Mouse (Mus musculus): Measurements from ENCODE around the gene Phgr1. TPM values are rescaled to one million over a fixed set of nuclear protein-coding genes. Genes with fewer than 3 reads are reported as not detected.

Phgr1 gene
- total and polyA plus RNA-seq, 2 experiments from 2014 or later = not detected

DNA sequence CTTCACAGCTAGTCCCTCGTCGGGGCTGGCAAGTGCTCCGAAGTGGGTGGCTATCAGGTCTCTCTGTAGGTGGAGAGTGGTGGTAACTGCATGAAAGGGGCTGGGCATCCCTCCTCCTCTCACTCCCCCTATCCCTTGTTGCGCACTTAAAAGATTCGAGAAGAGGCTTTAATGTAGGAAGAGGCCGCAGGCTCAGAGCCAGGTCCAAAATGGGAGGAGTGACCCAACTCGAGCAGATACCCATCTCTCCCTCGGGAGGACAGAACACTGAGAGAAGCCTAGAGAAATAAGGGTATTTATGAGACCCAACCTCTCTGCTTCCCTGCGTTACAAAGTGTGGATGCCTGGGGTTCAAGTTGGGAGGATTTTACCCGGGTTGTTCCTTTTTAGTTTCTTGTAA, 6.5 kb downstream of the Phgr1 start:
- Histone ChIP-seq H3K9ac (replicated peaks; ENCODE audit: low read length, poor library complexity, severe bottlenecking) (0 out of 2 replicates have a peak overlapping the region, but pooled peaks have one; percentile 29), H3K4me3 (ENCODE audit: low read depth, low read length) (peak overlapping the region; percentile 57), H3K27ac (ENCODE audit: low read depth, low read length) (peak overlapping the region; percentile 95), H3K27me3 (ENCODE audit: insufficient read depth, low read length) (no peaks in the 10 kb centered on the region), H3K36me3 (ENCODE audit: insufficient read depth, low read length) (no peaks in the 10 kb centered on the region), H3K4me1 (ENCODE audit: insufficient read depth, low read length) (0 out of 2 replicates have a peak, but pooled peaks cover 5% of the 10 kb centered on the region), H3K4me2 (ENCODE audit: low read depth, low read length, poor library complexity, severe bottlenecking) (peak overlapping the region; percentile 61), H3K9me3 (ENCODE audit: low read length) (no peaks in the 10 kb centered on the region)
- WGBS = 10% methylated on average over 10 of the region's 10 CpGs
- no peak for TF ChIP-seq CTCF (IDR thresholded peaks at IDR 0.05)
- no peak for DNase-seq (ENCODE audit: low spot score)
- ATAC-seq (ENCODE audit: low FRiP score) = peak; percentile 22; the same call in 1 of the 2 replicates

DNA sequence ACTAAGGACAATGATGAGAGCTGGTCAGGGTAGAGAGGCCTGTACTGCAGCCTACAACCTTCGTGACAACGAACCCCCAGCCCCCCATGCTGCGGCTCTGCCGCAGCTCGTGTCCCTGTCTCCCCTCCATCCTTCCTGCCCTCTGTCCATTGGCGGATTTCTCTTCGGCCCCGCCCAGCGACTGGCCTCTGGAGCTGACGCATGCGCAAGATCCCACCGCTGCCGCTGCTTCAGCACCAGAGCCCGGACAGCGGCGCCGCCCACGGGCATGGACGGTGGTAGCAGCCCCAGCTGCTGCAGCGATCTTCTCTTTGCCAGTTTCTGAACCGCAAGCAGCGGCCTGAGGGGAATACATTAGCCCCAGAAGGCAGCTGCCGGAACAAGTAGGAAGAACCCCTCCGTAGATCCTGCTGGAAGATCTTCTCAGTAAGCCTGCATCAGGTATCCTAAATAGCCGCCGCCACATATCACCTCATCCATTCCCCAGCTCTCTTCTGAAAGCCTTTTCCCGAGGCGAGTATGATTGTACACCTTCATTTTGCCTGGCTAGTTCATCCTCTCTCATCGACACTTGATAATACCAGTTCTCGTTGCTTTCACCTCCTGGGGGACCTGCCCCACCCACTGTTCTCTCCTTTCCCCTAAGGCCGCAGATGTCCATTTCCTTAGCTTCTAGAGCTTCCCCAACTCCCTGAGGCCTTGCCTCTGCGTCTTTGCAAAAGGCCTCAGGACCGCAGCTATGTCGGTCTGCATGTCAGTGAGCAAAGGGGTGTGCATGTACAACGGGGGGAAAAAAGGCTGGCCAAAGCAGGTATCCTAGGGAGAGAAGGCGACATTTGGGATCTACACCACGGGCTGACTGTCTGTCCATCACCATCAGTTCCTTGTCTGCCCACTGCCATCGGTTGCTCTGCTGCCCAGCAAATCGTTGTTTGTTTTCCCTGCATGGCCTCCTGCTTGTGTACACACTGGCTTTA, 7.2 kb downstream of the Phgr1 start, which contains the start of gene Disp2:
Gene Disp2, plus strand, starts transcription at position 216 of the 977 bp plus-strand sequence.
- peak within 1 kb of the TSS; percentile 84 for H3K9ac ChIP-seq (replicated peaks; ENCODE audit: low read length, poor library complexity, severe bottlenecking)
- TF ChIP-seq CTCF (IDR thresholded peaks at IDR 0.05) = peak; percentile 61
- H3K36me3 ChIP-seq (ENCODE audit: insufficient read depth, low read length) = no peaks in the 10 kb centered on the region
- H3K4me1 ChIP-seq (ENCODE audit: insufficient read depth, low read length) = 0 out of 2 replicates have a peak, but pooled peaks cover 5% of the 10 kb centered on the region
- peak within 1 kb of the TSS; percentile 61 for H3K4me2 ChIP-seq (ENCODE audit: low read depth, low read length, poor library complexity, severe bottlenecking)
- H3K27me3 ChIP-seq (ENCODE audit: insufficient read depth, low read length) = no peaks in the 10 kb centered on the region
- peak within 1 kb of the TSS; percentile 57 for H3K4me3 ChIP-seq (ENCODE audit: low read depth, low read length)
- DNase-seq (ENCODE audit: low spot score) (peak; percentile 97), ATAC-seq (ENCODE audit: low FRiP score) (peak; percentile 92)
- peak within 1 kb of the TSS; percentile 95 for H3K27ac ChIP-seq (ENCODE audit: low read depth, low read length)
- no peaks in the 10 kb centered on the region for H3K9me3 ChIP-seq (ENCODE audit: low read length)
- WGBS = 7% methylated on average over 39 of the region's 39 CpGs

DNA sequence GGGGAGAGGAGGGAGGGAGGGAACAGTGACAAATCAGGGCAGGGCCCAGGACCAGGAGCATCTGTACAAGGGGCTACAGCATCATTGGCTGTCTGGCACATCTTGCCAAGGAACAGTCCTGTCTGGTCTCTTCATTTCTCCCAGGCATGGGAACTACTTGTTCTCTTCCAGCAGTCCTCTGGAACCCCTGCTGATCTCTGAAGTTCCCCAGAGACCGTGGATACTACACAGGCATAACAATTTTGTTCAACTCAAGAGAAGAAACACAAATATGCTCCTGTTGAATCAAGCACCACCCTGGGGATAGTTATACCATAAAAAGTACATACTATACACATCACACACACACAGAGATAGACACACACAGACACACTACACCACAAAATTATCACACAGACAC, 8.5 kb downstream of the Phgr1 start:
- H3K9ac ChIP-seq (replicated peaks; ENCODE audit: low read length, poor library complexity, severe bottlenecking) = no peak overlapping the region
- H3K4me1 ChIP-seq (ENCODE audit: insufficient read depth, low read length) = 0 out of 2 replicates have a peak, but pooled peaks cover 5% of the 10 kb centered on the region
- WGBS = 39% methylated on average over 1 of the region's 1 CpGs
- TF ChIP-seq CTCF (IDR thresholded peaks at IDR 0.05) = no peak
- no peaks in the 10 kb centered on the region for H3K27me3 ChIP-seq (ENCODE audit: insufficient read depth, low read length)
- H3K4me2 ChIP-seq (ENCODE audit: low read depth, low read length, poor library complexity, severe bottlenecking) = peak overlapping the region; percentile 61
- H3K4me3 ChIP-seq (ENCODE audit: low read depth, low read length) = peak overlapping the region; percentile 57; the same call in 1 of the 2 replicates
- ATAC-seq (ENCODE audit: low FRiP score) = no peak
- no peak for DNase-seq (ENCODE audit: low spot score)
- no peaks in the 10 kb centered on the region for H3K9me3 ChIP-seq (ENCODE audit: low read length)
- peaks cover 3% of the 10 kb centered on the region; the same call in 1 of the 2 replicates for H3K36me3 ChIP-seq (ENCODE audit: insufficient read depth, low read length)
- peak overlapping the region; percentile 95; the same call in 1 of the 2 replicates for H3K27ac ChIP-seq (ENCODE audit: low read depth, low read length)

DNA sequence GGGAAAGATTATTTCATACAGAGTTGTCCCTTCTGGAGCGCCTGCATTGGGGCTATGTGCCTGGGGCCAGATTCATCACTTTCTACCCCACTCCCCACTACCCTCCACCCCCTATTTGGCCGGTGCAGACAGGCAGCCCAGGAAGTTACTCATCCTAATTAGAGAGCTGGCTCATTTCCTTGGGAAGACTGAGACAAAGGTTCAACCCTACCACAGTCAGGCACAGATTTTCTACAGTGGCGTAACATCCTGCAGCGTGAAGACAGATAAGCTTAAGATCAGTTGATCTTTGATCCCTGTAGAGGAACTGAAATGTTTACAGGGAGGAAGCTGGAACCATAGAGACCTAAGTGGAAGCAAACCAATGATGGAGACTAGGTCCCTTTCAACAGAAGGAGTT, 9.7 kb downstream of the Phgr1 start:
- Histone ChIP-seq H3K27me3 (ENCODE audit: insufficient read depth, low read length) (no peaks in the 10 kb centered on the region), H3K4me1 (ENCODE audit: insufficient read depth, low read length) (0 out of 2 replicates have a peak, but pooled peaks cover 5% of the 10 kb centered on the region), H3K27ac (ENCODE audit: low read depth, low read length) (no peak overlapping the region), H3K4me2 (ENCODE audit: low read depth, low read length, poor library complexity, severe bottlenecking) (no peak overlapping the region), H3K4me3 (ENCODE audit: low read depth, low read length) (no peak overlapping the region), H3K9ac (replicated peaks; ENCODE audit: low read length, poor library complexity, severe bottlenecking) (no peak overlapping the region), H3K36me3 (ENCODE audit: insufficient read depth, low read length) (peaks cover 13% of the 10 kb centered on the region), H3K9me3 (ENCODE audit: low read length) (no peaks in the 10 kb centered on the region)
- no peak for TF ChIP-seq CTCF (IDR thresholded peaks at IDR 0.05)
- ATAC-seq (ENCODE audit: low FRiP score) (no peak), DNase-seq (ENCODE audit: low spot score) (no peak)
- WGBS = 70% methylated on average over 4 of the region's 4 CpGs

DNA sequence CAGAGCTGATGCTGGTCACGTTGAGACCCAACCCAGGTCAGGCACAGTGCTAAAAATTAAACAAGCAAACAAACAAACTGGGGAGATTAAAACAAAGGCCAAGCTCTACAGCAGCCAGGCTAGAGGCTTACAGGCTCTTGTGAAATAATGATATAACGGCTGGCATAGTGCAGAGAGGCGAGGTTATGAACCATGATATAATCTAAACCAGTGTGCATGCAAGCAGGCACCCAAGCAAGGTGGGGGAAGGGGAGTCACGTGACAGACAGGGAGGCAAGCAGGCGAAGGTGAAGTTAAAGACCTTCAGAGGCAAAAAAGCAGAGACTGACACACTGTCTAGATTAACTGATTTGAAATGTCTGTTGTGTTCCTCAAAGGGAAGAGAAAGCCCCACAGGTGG, 10.5 kb downstream of the Phgr1 start:
- no peak for ATAC-seq (ENCODE audit: low FRiP score)

DNA sequence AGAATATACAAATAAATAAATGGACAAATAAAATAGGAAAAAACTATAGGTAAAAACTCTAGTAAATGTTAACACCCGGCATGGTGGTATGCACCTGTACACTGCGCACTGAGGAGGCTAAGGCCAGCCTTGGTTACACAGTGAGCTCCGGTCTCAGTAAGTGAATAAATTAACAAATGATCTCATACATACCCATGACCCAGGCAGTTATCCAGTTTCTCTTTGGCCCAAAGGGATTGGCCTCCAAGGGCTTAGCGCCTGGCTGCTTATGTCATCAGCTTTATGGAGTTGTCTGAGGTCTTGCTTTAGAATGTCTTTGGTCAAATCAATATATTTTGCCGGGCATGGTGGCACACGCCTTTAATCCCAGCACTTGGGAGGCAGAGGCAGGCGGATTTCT, 11.1 kb downstream of the Phgr1 start:
- H3K27ac ChIP-seq (ENCODE audit: low read depth, low read length) = no peak overlapping the region
- DNase-seq (ENCODE audit: low spot score) (no peak), ATAC-seq (ENCODE audit: low FRiP score) (no peak)
- H3K9me3 ChIP-seq (ENCODE audit: low read length) = no peaks in the 10 kb centered on the region
- WGBS = 87% methylated on average over 7 of the region's 7 CpGs
- TF ChIP-seq CTCF (IDR thresholded peaks at IDR 0.05) = no peak
- no peaks in the 10 kb centered on the region for H3K27me3 ChIP-seq (ENCODE audit: insufficient read depth, low read length)
- H3K4me3 ChIP-seq (ENCODE audit: low read depth, low read length) = no peak overlapping the region
- H3K4me2 ChIP-seq (ENCODE audit: low read depth, low read length, poor library complexity, severe bottlenecking) = no peak overlapping the region
- H3K4me1 ChIP-seq (ENCODE audit: insufficient read depth, low read length) = 0 out of 2 replicates have a peak, but pooled peaks cover 5% of the 10 kb centered on the region
- peaks cover 23% of the 10 kb centered on the region for H3K36me3 ChIP-seq (ENCODE audit: insufficient read depth, low read length)
- no peak overlapping the region for H3K9ac ChIP-seq (replicated peaks; ENCODE audit: low read length, poor library complexity, severe bottlenecking)

More for the DNA sequence above, 10.5 kb downstream of the Phgr1 start:
- Histone ChIP-seq H3K9ac (replicated peaks; ENCODE audit: low read length, poor library complexity, severe bottlenecking) (no peak overlapping the region), H3K9me3 (ENCODE audit: low read length) (no peaks in the 10 kb centered on the region), H3K27me3 (ENCODE audit: insufficient read depth, low read length) (no peaks in the 10 kb centered on the region), H3K4me1 (ENCODE audit: insufficient read depth, low read length) (0 out of 2 replicates have a peak, but pooled peaks cover 5% of the 10 kb centered on the region), H3K27ac (ENCODE audit: low read depth, low read length) (no peak overlapping the region), H3K36me3 (ENCODE audit: insufficient read depth, low read length) (peaks cover 20% of the 10 kb centered on the region), H3K4me2 (ENCODE audit: low read depth, low read length, poor library complexity, severe bottlenecking) (no peak overlapping the region), H3K4me3 (ENCODE audit: low read depth, low read length) (no peak overlapping the region)
- no peak for TF ChIP-seq CTCF (IDR thresholded peaks at IDR 0.05)
- WGBS = 63% methylated on average over 5 of the region's 5 CpGs
- no peak for DNase-seq (ENCODE audit: low spot score)
